Mouse (Mus musculus) heart, adult 2 months (tissue): Measurements from ENCODE around the gene 9930111J21Rik2.
"Not testable (repeated sequence)": the region's sequence is repeated elsewhere in the genome, so short reads cannot be mapped to it uniquely, and the experiment has no call there.

Source experiments
- CTCF ChIP-seq: fragments of 200-600 bp; IDR thresholded peaks from 2 replicates; pipeline ENCODE4 v1.8.1; 2022; ENCODE audit warnings: antibody characterized with exemption, mild to moderate bottlenecking, moderate library complexity
- EP300 ChIP-seq: fragments of 200-500 bp; IDR thresholded peaks from 2 replicates; pipeline ENCODE4 v1.6.1; 2011; ENCODE audit warnings: low read depth, low read length, control low read depth; ENCODE audit not compliant: insufficient read depth
- POLR2A ChIP-seq: fragments of 200-500 bp; IDR thresholded peaks from 2 replicates; pipeline ENCODE4 v1.6.1; 2011; ENCODE audit warnings: mild to moderate bottlenecking, low read depth, low read length, control low read depth; ENCODE audit not compliant: insufficient read depth

DNA sequence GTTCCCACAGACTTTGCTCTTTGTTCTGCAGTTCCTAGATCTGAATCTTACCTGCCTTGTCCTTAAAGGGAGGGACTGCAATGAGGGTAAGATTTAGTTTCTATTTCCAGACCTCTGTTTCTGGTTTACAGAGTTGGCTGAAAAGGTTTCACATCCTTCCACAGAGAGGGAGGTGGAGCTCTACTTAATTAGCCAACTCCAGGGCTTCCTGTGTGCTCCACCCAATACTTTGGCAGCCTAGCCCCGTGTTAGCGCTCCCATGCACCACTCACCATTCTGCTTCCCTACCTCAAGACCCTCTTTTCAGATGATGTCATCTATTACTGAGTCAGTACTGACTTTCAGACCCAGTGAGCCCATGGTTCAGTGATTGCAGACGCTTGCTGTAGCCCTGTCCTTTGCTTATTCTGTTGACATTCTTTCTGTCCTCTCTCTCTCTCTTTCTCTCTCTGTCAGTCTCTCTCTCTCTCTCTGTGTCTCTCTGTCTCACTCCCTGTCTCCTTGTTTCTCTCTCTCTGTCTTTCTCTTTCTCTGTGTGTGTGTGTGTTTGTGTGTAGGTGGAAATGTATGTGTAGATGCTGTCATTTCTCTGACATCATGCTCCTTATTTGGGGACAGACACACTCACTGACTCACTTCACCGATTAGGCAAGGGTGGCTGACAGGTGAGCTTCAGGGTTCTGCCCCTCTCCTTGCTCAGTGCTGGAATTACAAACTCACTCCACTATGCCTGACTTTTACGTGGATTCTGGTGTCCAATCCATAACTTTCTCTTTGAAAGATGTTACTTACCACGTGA, at the start of gene 9930111J21Rik2:
- not testable (repeated sequence) for TF ChIP-seq CTCF, EP300, POLR2A
